Mouse (Mus musculus) B cell, adult 2 months (primary cell): ENCODE data around the gene Gm28042.

ENCODE experiments used
- DNase-seq, 2 experiments: peaks; one replicate each; pipeline ENCODE4 v3.0.0; 2022

Gm28042 gene

GRCm38 (mm10) chr2:120026984-120027949 is at the start of gene Gm28042, which contains the start of gene Jmjd7:
Gm28042 (plus strand) TSS chr2:120027493.
Jmjd7 (plus strand) TSS chr2:120027483.
- peak; percentile 96 for DNase-seq

- no peak for DNase-seq
These were observed 46.8 kb upstream of the Gm28042 start for GRCm38 (mm10) chr2:119980343-119980986.

- no peak for DNase-seq
These were observed 45.7 kb upstream of the Gm28042 start for GRCm38 (mm10) chr2:119981631-119982030.

- no peak for DNase-seq
These were observed 41.4 kb upstream of the Gm28042 start for GRCm38 (mm10) chr2:119985871-119986270.

- no peak for DNase-seq
These were observed 40.9 kb upstream of the Gm28042 start for GRCm38 (mm10) chr2:119986369-119986768.

GRCm38 (mm10) chr2:119987441-119987840 is 39.9 kb upstream of the Gm28042 start:
- DNase-seq, result no peak

- DNase-seq, result no peak
These were observed 38.3 kb upstream of the Gm28042 start for GRCm38 (mm10) chr2:119988952-119989351.

- no peak for DNase-seq
These were observed 36.4 kb upstream of the Gm28042 start for GRCm38 (mm10) chr2:119990881-119991280.

GRCm38 (mm10) chr2:119992349-119992748 is 34.9 kb upstream of the Gm28042 start:
- no peak for DNase-seq

- DNase-seq, result no peak
These were observed 33.8 kb upstream of the Gm28042 start for GRCm38 (mm10) chr2:119993515-119993914.

GRCm38 (mm10) chr2:119994839-119995238 is 32.5 kb upstream of the Gm28042 start:
- no peak for DNase-seq

- DNase-seq, result no peak
These were observed 31.7 kb upstream of the Gm28042 start for GRCm38 (mm10) chr2:119995391-119996281.

- DNase-seq, result no peak
These were observed 29.9 kb upstream of the Gm28042 start for GRCm38 (mm10) chr2:119997354-119997753.

GRCm38 (mm10) chr2:119999731-120000130 is 27.6 kb upstream of the Gm28042 start:
- no peak for DNase-seq

GRCm38 (mm10) chr2:120000882-120001584 is 26.3 kb upstream of the Gm28042 start:
- DNase-seq, result no peak

- DNase-seq, result no peak
These were observed 25.3 kb upstream of the Gm28042 start for GRCm38 (mm10) chr2:120001956-120002355.

- no peak for DNase-seq
These were observed 23.3 kb upstream of the Gm28042 start for GRCm38 (mm10) chr2:120003970-120004369.

GRCm38 (mm10) chr2:120006696-120007095 is 20.6 kb upstream of the Gm28042 start:
- DNase-seq, result no peak

GRCm38 (mm10) chr2:120007680-120008210 is 19.5 kb upstream of the Gm28042 start:
- no peak for DNase-seq

- DNase-seq, result no peak
These were observed 18.6 kb upstream of the Gm28042 start for GRCm38 (mm10) chr2:120008672-120009071.

GRCm38 (mm10) chr2:120011462-120012200 is 15.7 kb upstream of the Gm28042 start:
- peak; percentile 59 to 67 for DNase-seq
